Mouse (Mus musculus): ENCODE measurements around the gene Ppm1n.

Ppm1n gene

DNA sequence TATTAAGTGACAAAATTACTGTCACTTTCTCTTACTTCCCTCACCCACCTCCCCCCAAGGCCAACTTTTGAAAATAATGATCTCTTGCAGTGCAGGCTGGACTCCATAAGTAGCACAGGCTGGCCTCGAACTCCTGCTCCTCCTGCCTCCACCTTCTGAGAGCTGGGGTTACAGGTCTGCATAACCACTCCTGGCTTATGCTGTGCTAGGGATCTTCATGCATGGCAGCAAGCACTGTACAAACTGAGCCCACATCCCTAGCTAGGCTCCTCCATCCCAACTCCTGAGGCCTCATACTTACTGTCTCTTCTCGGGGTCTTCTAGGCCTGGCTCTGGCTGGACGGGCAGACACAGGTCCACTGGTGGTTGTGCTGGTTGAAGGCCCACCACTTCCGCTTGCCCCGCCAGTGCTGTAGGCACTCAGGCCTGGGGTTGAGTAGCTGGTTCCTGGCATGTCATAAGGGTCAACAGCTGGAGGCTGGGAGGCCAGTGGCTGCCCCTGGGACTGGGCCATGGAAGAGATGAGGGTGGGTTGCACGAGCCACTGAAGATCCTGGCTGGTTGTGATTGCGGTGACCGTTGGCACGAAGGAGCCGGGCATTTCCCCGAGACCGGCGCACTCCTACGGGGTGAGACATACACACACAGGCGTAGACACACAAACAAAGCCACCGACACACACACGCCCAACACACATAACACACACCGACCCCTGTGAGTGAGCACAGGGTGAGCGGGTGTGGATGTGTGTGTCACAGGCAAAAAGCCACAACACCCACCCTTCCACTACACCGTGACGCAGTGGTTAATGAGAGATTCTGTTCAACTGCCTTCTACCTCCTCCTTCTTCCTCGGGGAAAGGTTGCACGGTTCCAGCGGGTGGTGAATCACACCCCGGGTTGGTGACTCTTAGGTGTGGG is 27.2 kb upstream of the Ppm1n start:
- DNase-seq = no peak

DNA sequence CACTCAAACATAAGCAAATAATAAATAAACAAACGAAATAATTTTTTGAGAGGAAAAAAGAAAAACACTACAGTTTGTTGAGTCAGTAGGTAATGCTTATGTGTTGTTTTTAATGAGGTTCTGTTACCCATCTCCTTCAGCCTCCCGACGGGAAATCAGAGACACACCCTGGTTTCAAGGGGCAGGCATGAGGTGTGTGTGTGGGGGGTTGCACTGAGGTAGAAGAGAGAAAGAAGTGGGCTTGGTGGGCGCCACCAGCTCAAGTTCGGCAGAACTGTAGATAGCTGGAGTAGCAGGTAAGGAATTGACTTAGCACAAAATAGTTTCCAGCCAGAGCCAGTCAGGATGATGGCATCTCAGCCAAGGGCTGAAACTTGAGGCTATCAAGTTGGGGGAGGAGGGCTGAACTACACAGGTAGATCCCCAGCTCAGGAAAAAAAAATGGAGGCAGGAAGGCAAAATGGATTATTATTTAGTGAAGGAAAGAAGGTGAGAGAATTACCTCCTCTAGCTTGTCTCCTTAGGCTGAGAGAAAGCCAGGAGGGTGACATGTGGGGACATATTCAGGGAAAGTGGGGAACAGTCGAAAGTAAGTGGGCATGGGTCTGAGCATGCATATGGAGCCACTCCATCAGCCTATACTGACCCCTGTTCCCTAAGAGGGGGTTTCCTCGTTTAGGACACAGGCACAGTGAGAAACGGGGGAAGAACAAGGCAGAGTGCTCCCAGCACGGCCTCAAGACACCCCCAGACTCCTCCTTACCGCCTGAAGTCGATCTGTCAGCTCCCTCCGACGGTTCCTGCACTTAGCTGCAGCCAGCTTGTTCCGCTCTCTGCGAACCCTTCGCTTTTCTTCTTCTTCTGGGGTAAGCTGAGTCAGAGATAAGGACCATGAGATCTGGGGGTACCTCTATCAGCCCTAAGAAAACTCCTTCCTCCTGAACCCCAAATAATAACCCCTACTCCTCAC is 26.2 kb upstream of the Ppm1n start:
- no peak for DNase-seq

- DNase-seq = no peak
These were observed 25.5 kb upstream of the Ppm1n start for GRCm38 (mm10) chr7:19305413-19305735.

GRCm38 (mm10) chr7:19304501-19305412 is 24.9 kb upstream of the Ppm1n start:
- DNase-seq = no peak

DNA sequence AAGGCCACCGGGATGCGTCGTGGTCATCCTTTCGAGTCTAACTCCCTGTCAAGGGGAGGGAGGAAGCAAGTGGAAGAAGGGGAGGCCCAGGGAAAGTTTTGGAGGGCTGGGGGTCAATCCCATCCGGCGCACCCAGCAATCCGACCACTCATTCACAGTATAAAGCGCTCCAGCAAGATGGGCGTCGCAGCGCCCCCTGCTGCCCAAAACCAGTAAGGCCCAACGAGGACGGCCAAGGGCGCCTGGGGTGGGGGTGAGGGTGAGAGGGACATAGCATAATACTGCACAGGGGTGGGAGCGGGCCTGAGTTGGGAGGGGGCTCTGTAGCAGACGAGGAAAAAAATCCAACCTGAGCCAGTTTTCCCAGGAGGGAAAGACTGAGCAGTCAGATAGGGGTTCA is 23.9 kb upstream of the Ppm1n start:
- peak; percentile 72 for DNase-seq

DNA sequence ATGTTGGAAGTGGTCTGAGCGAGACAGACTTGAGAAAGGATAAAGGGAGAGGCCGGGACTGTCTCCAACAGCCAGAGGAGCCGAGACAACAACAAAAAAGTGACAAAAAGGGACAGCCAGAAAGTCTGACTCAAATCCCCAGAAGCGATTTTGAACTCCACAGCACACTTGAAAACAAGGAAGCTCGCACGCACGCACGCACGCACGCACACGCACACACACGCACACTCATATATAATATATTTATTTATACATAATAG is 23.1 kb upstream of the Ppm1n start:
- DNase-seq = no peak

GRCm38 (mm10) chr7:19302264-19303045 is 22.6 kb upstream of the Ppm1n start:
- DNase-seq = no peak

DNA sequence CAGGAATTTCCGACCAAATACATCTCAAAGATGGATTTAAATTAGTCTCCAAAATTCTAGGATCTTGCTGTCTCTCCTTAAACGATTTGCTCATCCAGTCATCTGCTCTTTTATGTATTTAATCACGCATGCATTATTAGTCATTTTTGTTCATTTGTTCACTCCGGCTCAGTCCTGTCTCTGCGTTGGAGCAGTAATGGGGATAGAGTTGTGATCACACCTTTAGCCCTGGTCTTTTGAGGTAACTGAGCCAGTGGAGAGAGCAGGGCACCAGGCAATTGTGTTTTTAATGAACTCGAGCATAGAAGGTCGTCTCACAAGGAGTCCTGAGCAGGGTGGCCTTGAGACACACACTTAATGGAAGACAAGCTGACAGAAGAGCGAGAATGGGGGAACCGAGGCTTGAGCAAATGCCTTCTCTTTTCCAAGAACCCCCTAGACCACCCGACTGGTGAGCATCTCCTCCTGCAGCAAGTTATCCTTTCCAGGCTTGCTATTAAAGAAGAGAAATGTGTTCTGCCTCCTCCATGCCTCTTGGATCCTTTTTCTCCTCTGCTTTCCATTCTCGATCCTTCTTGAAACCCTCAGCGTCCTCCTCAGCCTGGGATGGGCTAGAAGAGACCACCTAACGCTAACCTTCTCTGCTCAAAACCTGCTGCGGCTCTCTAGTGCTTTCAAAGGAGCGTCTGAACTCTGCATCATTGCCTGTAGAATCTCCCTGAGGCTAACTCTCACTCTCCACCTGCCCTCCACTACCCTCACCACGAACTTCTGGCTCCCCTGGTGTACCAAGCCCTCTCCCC is 21.8 kb upstream of the Ppm1n start:
- no peak for DNase-seq

DNA sequence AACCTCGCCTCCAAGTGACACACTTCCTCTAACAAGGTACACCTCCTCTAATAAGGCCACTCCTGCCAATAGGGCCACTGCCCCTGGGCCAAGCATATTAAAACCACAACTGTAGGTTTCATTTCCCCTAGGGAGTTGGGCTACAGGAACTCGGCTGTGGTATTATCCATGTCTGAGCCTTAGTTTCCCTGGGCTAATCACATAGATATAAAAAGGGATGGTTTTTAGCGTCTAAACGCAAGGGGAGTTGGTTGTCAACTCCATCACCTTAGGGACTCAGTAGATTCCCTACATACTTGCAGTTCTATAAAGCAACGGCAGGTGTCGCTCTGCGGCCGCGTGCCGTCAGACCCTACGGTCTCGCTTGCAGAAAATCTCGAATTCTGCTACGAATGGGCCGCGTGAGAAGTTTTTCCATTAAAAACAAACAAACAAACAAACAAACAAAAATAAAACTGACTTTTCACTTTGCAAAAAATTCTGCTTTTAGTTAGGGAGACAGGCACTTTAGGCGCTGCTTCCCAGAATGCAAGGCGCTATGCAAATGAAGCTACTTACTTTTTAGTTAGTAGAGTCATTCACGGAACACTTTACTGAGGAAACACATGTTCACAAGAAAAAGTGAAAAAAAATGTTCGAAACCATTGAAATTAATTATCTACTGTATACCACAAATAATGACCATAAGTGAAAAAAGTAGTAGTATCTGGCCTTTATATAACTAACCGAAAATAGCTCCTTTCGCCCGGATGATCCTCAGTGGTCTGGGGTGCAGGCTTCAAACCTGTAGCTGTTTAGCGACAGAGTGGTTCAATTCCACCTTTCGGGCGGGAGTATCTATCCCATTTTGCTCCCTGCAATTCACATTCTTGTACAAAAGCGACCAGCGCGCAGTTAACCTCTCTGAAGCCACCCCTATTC is 20.9 kb upstream of the Ppm1n start:
- peak; percentile 88 for DNase-seq

GRCm38 (mm10) chr7:19299194-19299593 is 19.3 kb upstream of the Ppm1n start:
- peak; percentile 60 for DNase-seq

DNA sequence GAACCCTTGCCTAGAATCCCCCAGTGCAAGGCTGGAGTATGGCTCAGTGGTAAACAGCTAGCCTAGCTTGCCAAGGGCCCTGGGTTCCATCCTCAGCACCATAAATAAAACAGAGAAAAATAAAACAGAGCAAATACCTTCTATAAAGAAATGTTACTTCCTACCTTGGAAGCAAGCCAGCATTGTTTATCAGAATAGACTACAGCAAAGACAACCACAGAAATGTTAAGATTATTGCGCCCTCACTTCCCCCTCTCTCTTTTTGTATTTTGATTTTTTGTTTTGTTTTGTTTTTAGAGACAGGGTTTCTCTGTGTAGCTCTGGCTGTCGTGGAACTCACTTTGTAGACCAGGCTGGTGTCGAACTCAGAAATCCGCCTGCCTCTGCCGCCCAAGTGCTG is 17.9 kb upstream of the Ppm1n start:
- no peak for DNase-seq

DNA sequence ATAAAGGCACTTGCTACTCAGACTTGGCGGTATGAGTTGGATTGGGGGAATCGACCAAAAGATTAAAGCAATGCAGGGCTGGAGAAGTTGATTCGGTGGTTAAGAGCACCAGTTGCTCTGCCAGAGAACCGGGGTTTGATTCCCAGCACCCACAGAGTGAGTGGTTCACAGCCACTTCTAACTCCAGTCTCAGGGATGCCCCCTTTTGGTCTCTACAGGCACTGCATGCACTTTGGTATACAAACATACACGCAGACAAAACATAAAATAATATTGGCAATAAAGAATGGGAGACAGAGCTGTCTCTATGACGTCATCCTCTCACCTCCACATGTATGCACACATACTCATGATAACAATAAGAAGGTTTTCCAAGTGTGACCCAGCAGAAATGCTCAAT is 17.2 kb upstream of the Ppm1n start:
- no peak for DNase-seq

DNA sequence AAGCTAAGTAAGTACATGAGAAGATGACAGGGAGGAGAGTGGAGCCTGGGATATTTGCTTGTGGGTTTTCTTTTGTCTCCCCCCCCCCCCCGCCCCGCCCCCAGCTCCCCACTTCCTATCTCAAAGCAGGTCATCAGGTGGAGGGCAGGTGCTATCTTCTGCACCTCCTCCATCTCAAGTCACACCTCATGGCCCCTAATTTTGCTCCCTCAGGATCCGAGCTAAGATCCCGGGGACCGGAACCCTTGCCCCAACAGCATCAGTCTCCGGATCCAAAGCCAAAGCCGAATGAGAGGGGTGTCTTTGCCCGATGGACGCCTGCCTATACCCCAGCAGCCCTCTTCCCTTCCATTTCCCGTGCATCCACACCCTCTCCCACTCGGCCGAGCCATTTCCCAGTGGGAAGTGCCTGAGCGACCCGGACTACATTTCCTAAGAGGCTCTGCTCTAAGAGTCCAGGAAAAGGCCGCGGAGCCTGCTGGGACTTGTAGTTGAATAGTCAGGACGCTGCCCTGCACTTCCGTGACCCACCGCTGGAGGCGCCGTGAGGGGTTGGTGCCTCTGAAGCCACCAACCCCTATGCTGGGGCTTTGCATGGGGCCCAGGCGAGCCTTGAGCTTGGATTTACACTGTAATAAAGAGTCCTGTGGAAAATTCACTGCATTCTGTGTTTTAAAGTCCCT is 15.8 kb upstream of the Ppm1n start:
- DNase-seq = peak; percentile 99

DNA sequence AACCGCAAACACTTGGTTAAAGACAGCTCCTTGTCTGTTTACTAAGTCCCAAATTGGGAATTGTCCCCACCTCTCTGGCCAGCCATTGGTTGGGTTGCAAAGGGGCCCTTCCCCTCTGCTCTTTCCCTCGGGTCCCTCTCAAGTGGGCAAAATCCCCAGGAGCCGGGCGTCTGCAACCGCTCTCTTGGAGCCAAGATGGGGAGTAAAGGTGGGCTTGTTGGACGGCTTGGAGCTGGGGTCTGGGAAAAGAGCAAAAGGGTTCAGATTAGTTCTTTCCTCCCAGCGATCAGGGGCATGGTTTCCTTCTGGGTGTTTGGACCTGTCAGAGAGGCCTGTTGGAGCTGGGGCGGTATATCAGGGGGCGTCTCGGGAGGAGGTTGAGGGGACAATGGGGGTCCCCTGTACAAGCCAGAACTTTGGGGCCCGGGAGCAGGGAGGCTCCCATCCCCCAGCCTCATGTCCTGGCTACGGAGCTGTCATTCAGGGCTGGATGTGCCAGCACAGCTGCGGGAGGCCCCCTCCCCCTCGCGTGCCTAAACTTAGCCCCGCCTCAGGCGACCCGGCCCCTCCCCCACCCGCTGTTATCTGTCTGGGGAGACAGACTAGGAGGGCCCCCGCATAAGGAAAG is 11.2 kb upstream of the Ppm1n start:
- DNase-seq = peak; percentile 58

DNA sequence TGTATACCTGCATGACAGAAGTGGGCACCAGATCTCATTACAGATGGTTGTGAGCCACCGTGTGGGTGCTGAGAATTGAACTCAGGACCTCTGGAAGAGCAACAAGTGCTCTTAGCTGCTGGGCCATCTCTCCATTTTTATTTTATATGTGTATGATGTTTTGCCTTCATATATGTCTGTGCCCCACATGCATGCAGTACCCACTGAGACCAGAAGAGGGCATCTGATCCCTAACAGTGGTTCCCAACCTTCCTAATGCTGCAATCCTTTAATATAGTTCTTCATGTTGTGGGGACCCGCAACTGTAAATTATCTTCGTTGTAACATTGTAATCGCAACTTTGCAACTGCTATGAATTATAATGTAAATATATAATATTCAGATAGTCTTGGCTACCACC is 4.9 kb upstream of the Ppm1n start:
- DNase-seq = peak; percentile 85

- DNase-seq = no peak
These were observed 3.5 kb upstream of the Ppm1n start for GRCm38 (mm10) chr7:19283406-19283804.

- peak; percentile 70 for DNase-seq
These were observed 3.0 kb upstream of the Ppm1n start for GRCm38 (mm10) chr7:19282791-19283405.

DNA sequence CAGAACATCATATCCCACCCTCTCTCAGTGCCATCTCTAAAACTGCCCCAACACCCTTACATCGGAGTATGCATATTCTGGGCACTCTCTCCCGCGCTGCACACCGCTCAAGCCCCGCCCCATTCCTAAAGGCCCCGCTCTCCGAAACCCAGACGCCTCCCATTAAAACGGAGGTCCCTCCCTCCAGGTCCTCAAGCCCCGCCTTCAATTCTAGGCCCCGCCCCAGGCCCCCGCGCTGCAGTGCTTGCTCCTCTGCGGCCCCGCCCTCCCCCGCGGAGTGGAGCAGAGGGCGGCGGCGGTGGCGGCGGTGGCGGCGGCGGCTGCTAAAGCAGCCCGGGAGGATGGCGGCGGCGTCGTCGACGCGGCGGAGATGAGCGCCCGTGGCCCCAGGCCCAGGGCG is 2.5 kb upstream of the Ppm1n start, which contains the start of gene Rtn2:
Gene Rtn2 (plus strand): TSS at position 240 of the 400 bp plus-strand sequence.
- DNase-seq = peak; percentile 84
